Mouse (Mus musculus) ES-E14 (cell line): Measurements from ENCODE around the gene Krtap16-1.

ENCODE experiments used
- HCFC1 ChIP-seq: IDR thresholded peaks from 2 replicates; pipeline ENCODE4 v1.6.1; 2012; ENCODE audit warnings: low read length, inconsistent platforms, borderline replicate concordance; ENCODE audit not compliant: insufficient read depth
- ZC3H11A ChIP-seq: IDR thresholded peaks from 2 replicates; pipeline ENCODE4 v1.6.1; 2012; ENCODE audit warnings: low read depth, mild to moderate bottlenecking, inconsistent platforms, low read length, borderline replicate concordance

- TF ChIP-seq HCFC1 (no peak), ZC3H11A (no peak)
Measured at GRCm38 (mm10) chr11:100008336-100008735, 21.9 kb upstream of the Krtap16-1 start.
